Mouse (Mus musculus) urinary bladder, adult 2 months (tissue): ENCODE measurements around the gene Ncaph. TPM values are rescaled to one million over a fixed set of nuclear protein-coding genes. Genes with fewer than 3 reads are reported as not detected.
A peak's percentile ranks its signal among the peaks of the same experiment; 100 is the strongest.
"Not testable (repeated sequence)": the region's sequence is repeated elsewhere in the genome, so short reads cannot be mapped to it uniquely, and the experiment has no call there.

Experiments
- DNase-seq: peaks from one replicate; pipeline ENCODE4 v3.0.0; 2022; ENCODE audit warnings: low spot score
- polyA plus RNA-seq: library from polyadenylated mRNA; depleted of rRNA; stranded (reverse); fragments of >200 nt; gene quantifications from 2 replicates; pipeline ENCODE4 v1.2.3, GENCODE M21; 2012; rRNA removed

The Ncaph gene
- polyA plus RNA-seq: 2.6 and 3.2 TPM in 2 replicates

GRCm38 (mm10) chr2:127133621-127134461 lies at the start of gene Ncaph:
Ncaph (minus strand) TSS chr2:127133954.
- DNase-seq: peak; percentile 90

- peak; percentile 47 for DNase-seq
Observed at GRCm38 (mm10) chr2:127182598-127183381, 49.0 kb upstream of the Ncaph start.

- not testable (repeated sequence) for DNase-seq
Observed at GRCm38 (mm10) chr2:127166261-127166660, 32.5 kb upstream of the Ncaph start.

GRCm38 (mm10) chr2:127165675-127166074 lies 31.9 kb upstream of the Ncaph start:
- no peak for DNase-seq

GRCm38 (mm10) chr2:127145699-127146098 lies 11.9 kb upstream of the Ncaph start:
- DNase-seq: no peak

- peak; percentile 59 for DNase-seq
Observed at GRCm38 (mm10) chr2:127143158-127144063, 9.7 kb upstream of the Ncaph start, which contains the start of gene Itpripl1. Itpripl1 (minus strand) TSS chr2:127143442.

GRCm38 (mm10) chr2:127142577-127143157 lies 8.9 kb upstream of the Ncaph start:
- DNase-seq: no peak

GRCm38 (mm10) chr2:127142031-127142430 lies 8.3 kb upstream of the Ncaph start:
- DNase-seq: no peak

GRCm38 (mm10) chr2:127140011-127140410 lies 6.3 kb upstream of the Ncaph start:
- no peak for DNase-seq

GRCm38 (mm10) chr2:127139605-127140004 lies 5.9 kb upstream of the Ncaph start:
- no peak for DNase-seq

- no peak for DNase-seq
Observed at GRCm38 (mm10) chr2:127139094-127139493, 5.3 kb upstream of the Ncaph start.

- DNase-seq: no peak
Observed at GRCm38 (mm10) chr2:127138449-127138848, 4.7 kb upstream of the Ncaph start.

- no peak for DNase-seq
Observed at GRCm38 (mm10) chr2:127137838-127138420, 4.2 kb upstream of the Ncaph start.

- peak; percentile 39 for DNase-seq
Observed at GRCm38 (mm10) chr2:127136979-127137378, 3.2 kb upstream of the Ncaph start.

- DNase-seq: not testable (repeated sequence)
Observed at GRCm38 (mm10) chr2:127135255-127135654, 1.5 kb upstream of the Ncaph start.

GRCm38 (mm10) chr2:127131353-127131752 lies 2.4 kb downstream of the Ncaph start:
- no peak for DNase-seq

GRCm38 (mm10) chr2:127128926-127129325 lies 4.8 kb downstream of the Ncaph start:
- DNase-seq: no peak

- no peak for DNase-seq
Observed at GRCm38 (mm10) chr2:127121591-127122235, 12.0 kb downstream of the Ncaph start.

- no peak for DNase-seq
Observed at GRCm38 (mm10) chr2:127108986-127109385, 24.8 kb downstream of the Ncaph start.

- no peak for DNase-seq
Observed at GRCm38 (mm10) chr2:127092000-127092399, 41.8 kb downstream of the Ncaph start.
